Mouse (Mus musculus): ENCODE results near the gene Ppp2r1b.
A peak's percentile ranks its signal among the peaks of the same experiment; 100 is the strongest.

Gene Ppp2r1b

GRCm38 (mm10) chr9:50841079-50841789, 3.9 kb upstream of the Ppp2r1b start:
- DNase-seq: no peak

- peak; percentile 93 for DNase-seq
Observed at GRCm38 (mm10) chr9:50845547-50845946, 446 bp downstream of the Ppp2r1b start.

- DNase-seq: no peak
Observed at GRCm38 (mm10) chr9:50847133-50847532, 2.0 kb downstream of the Ppp2r1b start.

- peak; percentile 61 for DNase-seq
Observed at GRCm38 (mm10) chr9:50847606-50848368, 2.7 kb downstream of the Ppp2r1b start.

GRCm38 (mm10) chr9:50848821-50849220, 3.7 kb downstream of the Ppp2r1b start:
- peak; percentile 89 for DNase-seq

- DNase-seq: peak; percentile 95
Observed at GRCm38 (mm10) chr9:50849249-50849648, 4.1 kb downstream of the Ppp2r1b start.

- no peak for DNase-seq
Observed at GRCm38 (mm10) chr9:50849755-50850154, 4.7 kb downstream of the Ppp2r1b start.

- DNase-seq: no peak
Observed at GRCm38 (mm10) chr9:50850271-50850670, 5.2 kb downstream of the Ppp2r1b start.

- DNase-seq: no peak
Observed at GRCm38 (mm10) chr9:50850713-50851112, 5.6 kb downstream of the Ppp2r1b start.

- DNase-seq: no peak
Observed at GRCm38 (mm10) chr9:50852634-50853349, 7.7 kb downstream of the Ppp2r1b start.

GRCm38 (mm10) chr9:50854376-50854775, 9.3 kb downstream of the Ppp2r1b start:
- DNase-seq: no peak

GRCm38 (mm10) chr9:50855133-50855766, 10.1 kb downstream of the Ppp2r1b start:
- no peak for DNase-seq

- DNase-seq: no peak
Observed at GRCm38 (mm10) chr9:50855780-50856179, 10.7 kb downstream of the Ppp2r1b start.

- peak; percentile 96 for DNase-seq
Observed at GRCm38 (mm10) chr9:50856341-50857081, 11.4 kb downstream of the Ppp2r1b start.

GRCm38 (mm10) chr9:50857082-50857641, 12.1 kb downstream of the Ppp2r1b start:
- DNase-seq: no peak

GRCm38 (mm10) chr9:50858681-50859080, 13.6 kb downstream of the Ppp2r1b start:
- no peak for DNase-seq

- no peak for DNase-seq
Observed at GRCm38 (mm10) chr9:50861119-50861839, 16.2 kb downstream of the Ppp2r1b start.

- no peak for DNase-seq
Observed at GRCm38 (mm10) chr9:50863824-50864223, 18.7 kb downstream of the Ppp2r1b start.

- DNase-seq: no peak
Observed at GRCm38 (mm10) chr9:50864877-50865276, 19.8 kb downstream of the Ppp2r1b start.

GRCm38 (mm10) chr9:50865803-50866202, 20.7 kb downstream of the Ppp2r1b start:
- DNase-seq: no peak

- no peak for DNase-seq
Observed at GRCm38 (mm10) chr9:50867015-50867414, 21.9 kb downstream of the Ppp2r1b start.
